Mouse (Mus musculus): ENCODE results near the gene Atp5d. TPM values are rescaled to one million over a fixed set of nuclear protein-coding genes. Genes with fewer than 3 reads are reported as not detected.

Gene Atp5d
- total RNA-seq, 1 experiment from 2014 or later = 27.9 TPM

DNA sequence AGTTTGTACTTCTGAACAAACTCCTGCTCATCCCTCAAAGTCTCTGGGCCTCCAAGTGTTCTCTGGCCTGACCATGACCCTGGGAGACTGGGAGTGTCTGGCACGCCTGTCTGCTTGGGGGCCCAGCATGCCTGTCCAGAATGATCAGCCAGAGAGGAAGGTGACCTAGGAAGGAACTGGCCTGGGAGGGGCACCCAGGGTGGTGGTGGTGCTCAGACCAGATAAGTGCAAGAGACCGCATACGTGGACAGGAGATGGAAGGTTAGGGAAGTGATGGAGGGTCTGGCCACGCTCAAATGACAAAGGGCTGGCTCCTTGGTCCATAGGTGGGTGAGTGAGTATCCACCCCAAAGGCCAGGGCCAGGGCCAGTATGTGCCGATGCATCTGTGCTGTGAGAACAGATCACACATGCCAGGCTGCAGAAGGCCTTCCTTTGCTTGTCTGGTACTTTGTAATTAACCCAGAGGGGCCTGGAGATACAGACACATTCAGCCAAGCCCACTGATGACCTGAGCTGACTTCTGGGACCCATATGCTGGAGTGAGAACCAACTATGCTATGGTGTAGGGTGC, 8.8 kb downstream of the Atp5d start:
- no peak for ATAC-seq (replicated peaks in 1 of 2; ENCODE audit: insufficient read depth in 1 of 2, low FRiP score in 2 of 2, low TSS enrichment in 1 of 2, low read depth in 1 of 2, poor library complexity in 2 of 2, severe bottlenecking in 2 of 2)

DNA sequence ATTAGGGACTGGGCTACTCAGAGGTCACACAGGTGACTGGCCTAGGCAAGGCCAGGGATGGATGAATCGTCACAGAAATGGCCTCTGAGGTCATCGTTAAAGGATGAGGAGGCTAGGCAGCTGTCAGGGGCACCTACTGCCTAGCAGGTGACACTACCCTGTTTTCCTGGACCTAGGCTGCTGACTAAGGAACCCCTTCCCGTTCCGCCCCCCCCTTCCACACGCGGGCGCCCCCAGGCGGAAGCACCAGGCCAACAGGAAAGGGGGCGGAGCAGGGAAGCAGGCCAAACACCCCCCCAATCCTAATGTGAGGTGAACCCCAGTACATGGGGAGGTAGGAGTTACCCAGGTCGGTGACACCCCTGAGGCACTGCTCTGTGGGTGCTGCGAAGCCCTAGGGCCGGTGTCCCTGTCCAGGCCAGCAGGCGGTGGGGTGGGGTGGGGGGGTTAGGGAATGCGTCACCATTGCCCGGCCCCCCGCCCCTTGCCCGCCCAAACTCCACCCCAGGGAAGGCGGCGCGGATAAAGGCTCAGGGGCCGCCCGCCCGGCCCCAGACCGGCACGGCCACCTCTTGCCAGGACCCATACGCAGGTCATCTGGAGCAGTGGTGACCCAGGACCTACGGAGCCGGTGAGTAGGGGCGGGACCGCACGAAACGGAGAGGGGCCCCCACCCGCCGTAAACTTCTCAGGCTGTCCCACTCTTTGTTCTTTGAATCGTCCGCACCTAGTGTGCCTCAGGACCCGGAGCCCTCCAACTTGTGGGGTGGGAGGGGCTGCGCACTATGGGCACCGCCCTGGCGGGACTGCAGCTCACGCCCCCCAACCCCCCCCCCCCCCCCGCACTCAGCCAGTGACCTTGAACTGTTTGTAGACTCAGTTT, 9.5 kb downstream of the Atp5d start, which contains the start of gene Midn:
TSS of gene Midn (plus strand) at position 554 of the 883 bp plus-strand sequence.
- peak; percentile 3 to 13; a peak in 3 of 4 replicates for ATAC-seq (replicated peaks in 1 of 2; ENCODE audit: insufficient read depth in 1 of 2, low FRiP score in 2 of 2, low TSS enrichment in 1 of 2, low read depth in 1 of 2, poor library complexity in 2 of 2, severe bottlenecking in 2 of 2)

- peak; percentile 12 to 38; a peak in 2 of 4 replicates for ATAC-seq (replicated peaks in 1 of 2; ENCODE audit: insufficient read depth in 1 of 2, low FRiP score in 2 of 2, low TSS enrichment in 1 of 2, low read depth in 1 of 2, poor library complexity in 2 of 2, severe bottlenecking in 2 of 2)
Measured at GRCm38 (mm10) chr10:80148610-80149290, 10.3 kb downstream of the Atp5d start.

- peak; percentile 68 for ATAC-seq (replicated peaks in 1 of 2; ENCODE audit: insufficient read depth in 1 of 2, low FRiP score in 2 of 2, low TSS enrichment in 1 of 2, low read depth in 1 of 2, poor library complexity in 2 of 2, severe bottlenecking in 2 of 2)
Measured at GRCm38 (mm10) chr10:80149291-80150225, 11.1 kb downstream of the Atp5d start.

DNA sequence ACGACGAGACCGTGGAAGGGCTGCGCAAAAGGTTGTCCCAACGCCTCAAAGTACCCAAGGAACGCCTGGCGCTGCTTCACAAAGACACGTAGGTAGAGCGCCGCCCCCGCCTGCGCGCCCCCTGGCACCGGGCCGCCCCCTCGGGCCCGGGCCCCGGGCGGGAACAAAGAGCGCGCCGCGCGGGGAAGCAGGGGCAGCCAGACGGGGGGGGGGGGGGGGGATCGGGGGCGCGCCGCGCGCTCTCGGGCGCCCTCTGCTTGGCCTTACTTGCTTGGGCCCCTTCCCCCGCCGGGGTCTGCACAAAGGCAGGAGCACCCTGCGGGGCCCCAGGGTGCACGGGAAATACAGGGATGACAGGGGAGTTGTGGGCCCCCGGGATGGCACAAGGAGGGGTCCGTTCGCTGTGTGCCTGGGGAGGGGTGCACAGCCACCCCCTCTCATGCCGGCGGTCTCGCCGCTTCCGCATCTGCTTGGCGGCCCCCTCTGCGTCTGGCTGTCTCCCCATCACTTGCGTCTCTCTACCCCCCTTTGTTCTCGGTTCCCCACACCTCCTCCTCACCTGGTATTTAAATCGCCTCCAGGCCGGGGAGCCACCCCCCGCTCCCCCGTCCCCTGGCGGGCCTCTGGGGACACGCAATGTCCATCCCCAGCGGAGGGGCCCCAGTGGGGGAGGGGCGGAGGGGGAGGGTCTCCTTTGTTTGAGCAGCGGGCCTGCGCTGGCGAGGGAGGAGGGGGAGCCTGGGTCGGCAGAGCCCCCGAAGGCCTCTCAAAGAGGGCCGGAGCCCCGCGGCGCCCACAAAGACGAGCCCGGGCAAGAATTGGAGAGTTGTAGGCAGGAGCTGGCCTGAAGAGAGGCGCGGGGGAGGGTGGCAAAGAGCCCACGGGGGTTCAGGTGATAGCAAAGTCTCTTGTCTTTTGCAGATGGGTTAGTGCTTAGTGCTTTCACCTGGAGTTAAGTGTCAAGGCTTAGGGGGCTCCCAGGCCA, 12.1 kb downstream of the Atp5d start:
- no peak for ATAC-seq (replicated peaks in 1 of 2; ENCODE audit: insufficient read depth in 1 of 2, low FRiP score in 2 of 2, low TSS enrichment in 1 of 2, low read depth in 1 of 2, poor library complexity in 2 of 2, severe bottlenecking in 2 of 2)

GRCm38 (mm10) chr10:80151211-80152034, 13.0 kb downstream of the Atp5d start:
- no peak for ATAC-seq (replicated peaks in 1 of 2; ENCODE audit: insufficient read depth in 1 of 2, low FRiP score in 2 of 2, low TSS enrichment in 1 of 2, low read depth in 1 of 2, poor library complexity in 2 of 2, severe bottlenecking in 2 of 2)

DNA sequence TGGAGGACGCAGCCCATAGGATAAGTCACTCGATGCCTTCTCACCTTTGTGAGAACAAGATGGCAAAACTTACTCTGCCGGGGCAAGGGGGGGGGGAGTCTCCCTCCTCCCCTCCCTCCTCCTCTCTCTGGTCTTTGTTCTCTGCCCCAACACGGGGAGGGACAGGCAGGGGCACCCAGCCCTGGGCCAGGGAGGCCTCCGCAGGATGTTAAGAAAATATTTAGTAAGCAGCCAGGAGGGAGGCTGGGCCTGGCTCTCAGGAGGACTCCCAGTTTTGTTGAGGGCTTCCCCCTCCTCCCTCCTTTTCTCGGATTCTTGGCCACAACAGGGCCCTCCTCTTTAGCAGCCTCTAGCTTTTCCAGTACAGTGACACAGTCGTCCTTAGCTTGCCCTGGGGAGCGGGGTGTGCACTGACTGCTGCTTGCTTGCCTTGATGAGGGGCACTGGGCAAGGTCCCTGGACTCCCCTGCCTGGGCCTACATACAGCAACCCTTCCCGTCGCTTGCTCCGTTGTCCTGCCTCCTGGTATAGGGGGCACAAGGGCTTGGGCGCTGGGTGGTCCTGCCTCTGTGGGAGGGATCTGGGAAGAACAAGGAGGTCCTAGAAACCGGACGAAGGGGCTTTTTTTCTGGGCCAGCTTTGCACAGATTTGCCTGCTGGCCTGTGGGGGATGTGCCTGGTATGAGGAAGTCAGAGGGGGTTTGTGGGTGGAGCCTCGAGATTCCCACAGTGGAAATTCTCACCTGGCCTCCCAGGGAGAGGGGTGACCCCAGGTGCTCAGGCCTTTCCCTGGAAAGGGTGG, 13.8 kb downstream of the Atp5d start:
- no peak for ATAC-seq (replicated peaks in 1 of 2; ENCODE audit: insufficient read depth in 1 of 2, low FRiP score in 2 of 2, low TSS enrichment in 1 of 2, low read depth in 1 of 2, poor library complexity in 2 of 2, severe bottlenecking in 2 of 2)

DNA sequence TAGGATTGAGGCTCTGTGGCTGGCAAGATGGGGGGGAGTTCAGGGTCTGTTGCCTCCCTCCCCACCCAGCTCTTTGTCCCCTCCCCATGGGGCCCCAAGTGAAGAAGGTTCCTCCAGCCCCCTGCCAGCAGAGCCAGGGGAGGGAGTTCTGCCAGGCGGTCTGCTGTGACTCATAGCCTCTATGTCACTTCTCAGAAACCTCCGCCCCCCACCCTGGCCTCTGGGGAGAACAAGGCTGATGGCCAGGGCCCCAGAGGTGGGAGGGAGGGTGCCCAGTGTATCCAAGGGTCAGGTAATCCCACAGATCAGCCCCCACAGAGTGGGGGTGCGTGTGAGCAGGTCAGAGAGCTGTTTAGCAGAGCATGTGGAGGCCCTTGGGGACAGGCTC, 14.4 kb downstream of the Atp5d start:
- no peak for ATAC-seq (replicated peaks in 1 of 2; ENCODE audit: insufficient read depth in 1 of 2, low FRiP score in 2 of 2, low TSS enrichment in 1 of 2, low read depth in 1 of 2, poor library complexity in 2 of 2, severe bottlenecking in 2 of 2)

DNA sequence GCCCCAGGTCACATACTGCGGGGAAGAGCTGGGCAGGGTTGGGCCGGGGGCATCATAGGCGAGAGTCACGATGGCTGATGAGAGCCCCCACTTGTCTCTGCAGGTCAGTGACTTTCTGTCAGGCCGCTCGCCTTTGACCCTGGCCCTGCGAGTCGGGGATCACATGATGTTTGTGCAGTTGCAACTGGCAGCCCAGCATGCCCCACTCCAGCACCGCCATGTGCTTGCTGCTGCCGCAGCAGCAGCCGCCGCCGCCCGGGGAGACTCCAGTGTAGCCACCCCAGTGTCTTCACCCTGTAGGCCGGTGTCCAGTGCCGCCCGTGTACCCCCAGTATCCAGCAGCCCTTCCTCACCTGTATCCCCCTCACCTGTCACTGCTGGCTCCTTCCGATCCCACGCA, 15.3 kb downstream of the Atp5d start:
- no peak for ATAC-seq (replicated peaks in 1 of 2; ENCODE audit: insufficient read depth in 1 of 2, low FRiP score in 2 of 2, low TSS enrichment in 1 of 2, low read depth in 1 of 2, poor library complexity in 2 of 2, severe bottlenecking in 2 of 2)

DNA sequence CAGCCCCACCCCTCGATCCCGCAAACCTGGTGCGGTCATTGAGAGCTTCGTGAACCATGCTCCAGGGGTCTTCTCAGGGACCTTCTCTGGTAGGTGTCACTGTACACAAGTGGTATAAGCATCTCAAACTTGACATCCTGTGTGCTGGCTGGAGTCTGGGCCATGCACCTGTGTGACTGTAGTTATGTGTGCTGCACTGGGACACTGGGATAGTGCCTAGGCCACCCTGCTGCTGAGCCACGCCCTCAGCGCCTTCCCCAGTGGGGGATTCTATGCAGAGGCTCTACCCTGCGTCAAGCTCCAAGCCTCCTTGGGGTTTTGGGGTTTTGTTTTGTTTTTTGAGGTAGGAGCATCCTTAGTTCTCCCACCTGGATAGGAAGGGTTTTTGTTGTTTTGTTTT, 16.0 kb downstream of the Atp5d start:
- ATAC-seq (replicated peaks in 1 of 2; ENCODE audit: insufficient read depth in 1 of 2, low FRiP score in 2 of 2, low TSS enrichment in 1 of 2, low read depth in 1 of 2, poor library complexity in 2 of 2, severe bottlenecking in 2 of 2) = no peak

DNA sequence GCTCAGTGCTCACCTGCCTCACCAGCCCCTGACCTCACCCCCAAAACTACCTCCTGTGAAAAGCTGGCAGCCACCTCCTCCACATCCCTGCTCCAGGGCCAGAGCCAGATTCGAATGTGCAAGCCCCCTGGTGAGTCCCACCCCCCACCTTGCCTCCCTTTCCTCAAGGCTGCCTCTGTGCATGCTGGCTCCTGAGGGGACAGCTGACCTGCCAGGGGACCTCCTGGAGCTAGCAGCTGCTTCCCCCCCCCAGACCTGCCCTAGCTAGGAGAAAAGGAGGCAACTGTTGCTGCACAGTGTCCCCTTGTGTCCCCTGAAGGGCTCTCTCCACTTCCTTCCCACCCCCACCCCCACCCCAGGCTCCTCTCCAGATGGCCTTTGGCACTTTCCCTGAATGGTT, 16.8 kb downstream of the Atp5d start:
- ATAC-seq (replicated peaks in 1 of 2; ENCODE audit: insufficient read depth in 1 of 2, low FRiP score in 2 of 2, low TSS enrichment in 1 of 2, low read depth in 1 of 2, poor library complexity in 2 of 2, severe bottlenecking in 2 of 2) = no peak

DNA sequence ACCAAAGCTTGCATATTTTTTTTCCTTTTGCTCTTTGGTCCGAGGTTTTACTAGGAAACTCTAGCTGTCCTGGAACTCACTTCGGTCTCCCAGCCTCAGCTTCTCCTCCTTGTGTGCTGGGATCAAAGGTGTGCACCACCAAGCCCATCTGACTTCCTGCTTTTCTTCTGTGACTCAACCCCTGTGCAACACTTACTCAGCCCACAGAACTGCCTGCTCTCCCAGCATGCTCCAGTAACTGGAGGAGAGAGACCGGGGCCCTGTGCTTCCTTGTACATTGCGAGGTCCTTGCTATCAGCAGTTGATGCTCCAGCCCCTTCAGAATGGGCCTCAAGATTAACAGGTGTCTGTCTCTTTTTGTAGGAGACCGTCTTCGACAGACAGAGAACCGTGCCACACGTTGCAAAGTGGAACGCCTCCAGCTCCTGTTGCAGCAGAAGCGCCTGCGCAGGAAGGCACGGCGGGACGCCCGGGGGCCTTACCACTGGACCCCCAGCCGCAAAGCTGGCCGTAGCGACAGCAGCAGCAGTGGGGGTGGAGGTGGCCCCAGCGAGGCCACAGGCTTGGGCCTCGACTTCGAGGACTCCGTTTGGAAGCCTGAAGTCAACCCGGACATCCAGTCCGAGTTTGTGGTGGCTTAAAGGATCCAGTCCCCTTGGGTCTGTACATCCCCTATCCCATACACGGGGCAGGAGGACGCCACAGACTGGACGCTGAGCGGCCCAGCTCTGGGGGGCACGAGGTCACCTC, 17.7 kb downstream of the Atp5d start:
- no peak for ATAC-seq (replicated peaks in 1 of 2; ENCODE audit: insufficient read depth in 1 of 2, low FRiP score in 2 of 2, low TSS enrichment in 1 of 2, low read depth in 1 of 2, poor library complexity in 2 of 2, severe bottlenecking in 2 of 2)

GRCm38 (mm10) chr10:80156752-80157053, 18.3 kb downstream of the Atp5d start:
- no peak for ATAC-seq (replicated peaks in 1 of 2; ENCODE audit: insufficient read depth in 1 of 2, low FRiP score in 2 of 2, low TSS enrichment in 1 of 2, low read depth in 1 of 2, poor library complexity in 2 of 2, severe bottlenecking in 2 of 2)

- no peak for ATAC-seq (replicated peaks in 1 of 2; ENCODE audit: insufficient read depth in 1 of 2, low FRiP score in 2 of 2, low TSS enrichment in 1 of 2, low read depth in 1 of 2, poor library complexity in 2 of 2, severe bottlenecking in 2 of 2)
Measured at GRCm38 (mm10) chr10:80157141-80157929, 18.9 kb downstream of the Atp5d start.
